ENCODE assay signal across 9 mouse cellular contexts in genomic region chr11:58939088-58939439, GRCm38 (mm10). TPM values are rescaled to one million over a fixed set of nuclear protein-coding genes. Genes with fewer than 3 reads are reported as not detected.
DNase-seq lines count a peak whose midpoint lies in the region; ATAC-seq and TF ChIP-seq lines count a peak whose summit lies in the region.
"Had no signal": no experiment of that assay in that cellular context is flagged by ENCODE, and none has a peak within 500 bp of the region (broad histone marks: within the 10 kb centered on the region; RNA-seq: fewer than 3 reads in every experiment).

No protein-coding gene starts in this region.

- TF ChIP-seq POLR2A in liver, adult 2 months (IDR thresholded peaks at IDR 0.05; ENCODE audit: extremely low read depth, insufficient read depth, low read length) = no peak

- intact Hi-C loops in gastrocnemius, postnatal 36 days (cut with DNase I) = no loop called here

- H3K4me2 ChIP-seq in embryonic facial prominence, embryonic 15.5 days (replicated peaks) = peak overlapping the region; percentile 86
- H3K4me2 ChIP-seq in intestine, postnatal 0 days (replicated peaks; ENCODE audit: low read depth) = peak overlapping the region; percentile 98
- H3K4me2 ChIP-seq in neural tube, embryonic 14.5 days (ENCODE audit: low read depth, low read length) = peak overlapping the region; percentile 89

- no peaks in the 10 kb centered on the region for H3K27me3 ChIP-seq in liver, adult 2 months (ENCODE audit: control insufficient read depth, insufficient read depth, low read length)
- no peaks in the 10 kb centered on the region for H3K27me3 ChIP-seq in embryonic facial prominence, embryonic 15.5 days
- no peaks in the 10 kb centered on the region for H3K27me3 ChIP-seq in intestine, postnatal 0 days (replicated peaks; ENCODE audit: control insufficient read depth, insufficient read depth, low read length)
- H3K27me3 ChIP-seq in neural tube, embryonic 14.5 days (ENCODE audit: control insufficient read depth, insufficient read depth, low read length) = no peaks in the 10 kb centered on the region; the same call in 1 of the 2 replicates

- 22% methylated on average over 6 of the region's 6 CpGs for WGBS in liver, adult 2 months
- WGBS in embryonic facial prominence, embryonic 15.5 days = 15% methylated on average over 6 of the region's 6 CpGs
- 8% methylated on average over 6 of the region's 6 CpGs for WGBS in intestine, postnatal 0 days
- 13% methylated on average over 6 of the region's 6 CpGs for WGBS in neural tube, embryonic 14.5 days

- no peak for TF ChIP-seq CTCF in liver, adult 2 months (IDR thresholded peaks at IDR 0.05; ENCODE audit: low read depth, low read length)
- peak; percentile 19; the same call in 1 of the 2 replicates for TF ChIP-seq CTCF in intestine, postnatal 0 days (IDR thresholded peaks at IDR 0.05; ENCODE audit: low read depth)

- DNase-seq in liver, adult 2 months (ENCODE audit: extremely low read depth, low read depth, low spot score) = no peak
- no peak for DNase-seq in liver
- no peak for DNase-seq in retina, embryonic 14.5 days (ENCODE audit: low spot score)
- no peak for DNase-seq in layer of hippocampus, postnatal 10 days (ENCODE audit: low spot score in 2 of 2)
- DNase-seq in gastrocnemius, postnatal 36 days = no peak

- H3K4me3 ChIP-seq in liver, adult 2 months (ENCODE audit: insufficient read depth, low read depth, low read length) = no peak overlapping the region
- peak overlapping the region; percentile 95 for H3K4me3 ChIP-seq in embryonic facial prominence, embryonic 15.5 days (replicated peaks)
- H3K4me3 ChIP-seq in intestine, postnatal 0 days (ENCODE audit: low read depth, low read length) = peak overlapping the region; percentile 84
- peak overlapping the region; percentile 96 for H3K4me3 ChIP-seq in neural tube, embryonic 14.5 days (ENCODE audit: low read depth, low read length)

- 0 out of 2 replicates have a peak overlapping the region, but pooled peaks have one; percentile 1 for H3K27ac ChIP-seq in liver, adult 2 months (replicated peaks; ENCODE audit: insufficient read depth, low read depth, low read length)
- peak overlapping the region; percentile 80 for H3K27ac ChIP-seq in embryonic facial prominence, embryonic 15.5 days (replicated peaks)
- H3K27ac ChIP-seq in intestine, postnatal 0 days (ENCODE audit: low read depth, low read length) = peak overlapping the region; percentile 91; the same call in 1 of the 2 replicates
- peak overlapping the region; percentile 94 for H3K27ac ChIP-seq in neural tube, embryonic 14.5 days (ENCODE audit: low read depth, low read length)

- peaks cover 10% of the 10 kb centered on the region for H3K4me1 ChIP-seq in liver, adult 2 months (ENCODE audit: control insufficient read depth, insufficient read depth, low read length)
- H3K4me1 ChIP-seq in embryonic facial prominence, embryonic 15.5 days = peaks cover 25% of the 10 kb centered on the region
- H3K4me1 ChIP-seq in intestine, postnatal 0 days (replicated peaks; ENCODE audit: control insufficient read depth, insufficient read depth, low read length) = no peaks in the 10 kb centered on the region
- peaks cover 29% of the 10 kb centered on the region for H3K4me1 ChIP-seq in neural tube, embryonic 14.5 days (ENCODE audit: control insufficient read depth, insufficient read depth, low read length)

- no peaks in the 10 kb centered on the region for H3K9me3 ChIP-seq in embryonic facial prominence, embryonic 15.5 days (replicated peaks)
- no peaks in the 10 kb centered on the region for H3K9me3 ChIP-seq in intestine, postnatal 0 days (ENCODE audit: control insufficient read depth)
- H3K9me3 ChIP-seq in neural tube, embryonic 14.5 days (ENCODE audit: control insufficient read depth, low read length) = no peaks in the 10 kb centered on the region

- no peaks in the 10 kb centered on the region; the same call in 1 of the 2 replicates for H3K79me2 ChIP-seq in liver, adult 2 months (ENCODE audit: control insufficient read depth, insufficient read depth, low read length)

- no peak overlapping the region for H3K9ac ChIP-seq in liver, adult 2 months (ENCODE audit: low read depth, low read length)
- 0 out of 2 replicates have a peak overlapping the region, but pooled peaks have one; percentile 19 for H3K9ac ChIP-seq in embryonic facial prominence, embryonic 15.5 days
- H3K9ac ChIP-seq in intestine, postnatal 0 days (ENCODE audit: low read depth, low read length) = no peak overlapping the region
- peak overlapping the region; percentile 93 for H3K9ac ChIP-seq in neural tube, embryonic 14.5 days (replicated peaks; ENCODE audit: low read depth, low read length)

- H3K36me3 ChIP-seq in liver, adult 2 months (ENCODE audit: control insufficient read depth, insufficient read depth, low read length) = peaks cover 14% of the 10 kb centered on the region
- peaks cover 24% of the 10 kb centered on the region for H3K36me3 ChIP-seq in embryonic facial prominence, embryonic 15.5 days
- H3K36me3 ChIP-seq in intestine, postnatal 0 days (ENCODE audit: control insufficient read depth, insufficient read depth) = peaks cover 19% of the 10 kb centered on the region; the same call in 1 of the 2 replicates
- H3K36me3 ChIP-seq in neural tube, embryonic 14.5 days (ENCODE audit: control insufficient read depth, insufficient read depth, low read length) = peaks cover 10% of the 10 kb centered on the region; the same call in 1 of the 2 replicates

- no peak for ATAC-seq in embryonic facial prominence, embryonic 15.5 days (ENCODE audit: insufficient number of reproducible peaks, low FRiP score, low TSS enrichment, low read depth)
- ATAC-seq in intestine, postnatal 0 days = no peak
- ATAC-seq in neural tube, embryonic 14.5 days (ENCODE audit: low read depth) = peak; percentile 46

RNA-seq across cellular contexts. Expression of gene Rnf187, which starts 0.3 kb away (rescaled TPM):
- 63.7 and 78.6 TPM in 2 replicates for total RNA-seq in liver, adult 2 months (2014; rRNA removed)
- 122 and 134 TPM in 2 replicates for polyA plus RNA-seq in liver, adult 2 months (2012; rRNA removed)
- 243 and 249 TPM in 2 replicates for polyA plus RNA-seq in embryonic facial prominence, embryonic 15.5 days (2015; fragmentation: Nextera tagmentation; extraction: Ambion mirVana)
- polyA plus RNA-seq in intestine, postnatal 0 days (2015; fragmentation: Nextera tagmentation; extraction: Ambion mirVana) = 113 and 117 TPM in 2 replicates
- 661 and 689 TPM in 2 replicates for polyA plus RNA-seq in neural tube, embryonic 14.5 days (2014; fragmentation: Nextera tagmentation; extraction: Ambion mirVana)
- 100 to 1,000 TPM; 453 to 458 TPM for total RNA-seq in layer of hippocampus, postnatal 10 days (2021)
- 10 to 100 TPM; 86.9 to 96.5 TPM for total RNA-seq in gastrocnemius, postnatal 36 days (2021)

RNA-seq across cellular contexts. Expression of gene Hist3h2ba, which starts 9.7 kb away (rescaled TPM):
- 0.37 and 1.1 TPM in 2 replicates for total RNA-seq in liver, adult 2 months (2014; rRNA removed)
- polyA plus RNA-seq in liver, adult 2 months (2012; rRNA removed) = not detected in 2 replicates
- 43.6 and 55.8 TPM in 2 replicates for polyA plus RNA-seq in embryonic facial prominence, embryonic 15.5 days (2015; fragmentation: Nextera tagmentation; extraction: Ambion mirVana)
- 6.9 and 7.8 TPM in 2 replicates for polyA plus RNA-seq in intestine, postnatal 0 days (2015; fragmentation: Nextera tagmentation; extraction: Ambion mirVana)
- polyA plus RNA-seq in neural tube, embryonic 14.5 days (2014; fragmentation: Nextera tagmentation; extraction: Ambion mirVana) = 115 and 117 TPM in 2 replicates
- total RNA-seq in layer of hippocampus, postnatal 10 days (2021) = 100 to 1,000 TPM; 146 to 155 TPM
- total RNA-seq in gastrocnemius, postnatal 36 days (2021) = 1 to 10 TPM; 1.1 to 1.5 TPM

RNA-seq across cellular contexts. Expression of gene Hist3h2a, which starts 15.4 kb away (rescaled TPM):
- total RNA-seq in liver, adult 2 months (2014; rRNA removed) = 7.8 and 8.1 TPM in 2 replicates
- polyA plus RNA-seq in liver, adult 2 months (2012; rRNA removed) = 2.0 and 2.7 TPM in 2 replicates
- polyA plus RNA-seq in embryonic facial prominence, embryonic 15.5 days (2015; fragmentation: Nextera tagmentation; extraction: Ambion mirVana) = 37.0 and 38.3 TPM in 2 replicates
- polyA plus RNA-seq in intestine, postnatal 0 days (2015; fragmentation: Nextera tagmentation; extraction: Ambion mirVana) = 15.8 and 16.7 TPM in 2 replicates
- polyA plus RNA-seq in neural tube, embryonic 14.5 days (2014; fragmentation: Nextera tagmentation; extraction: Ambion mirVana) = 80.7 and 98.2 TPM in 2 replicates
- total RNA-seq in layer of hippocampus, postnatal 10 days (2021) = 10 to 100 TPM; 59.3 to 61.6 TPM
- 10 to 100 TPM in 1 of 2 experiments, 1 to 10 TPM in 1; 9.5 to 10.5 TPM for total RNA-seq in gastrocnemius, postnatal 36 days (2021)

RNA-seq across cellular contexts. Expression of gene Trim17, which starts 15.4 kb away (rescaled TPM):
- under 0.01 TPM in 1 of 2 replicates, not detected in the other for total RNA-seq in liver, adult 2 months (2014; rRNA removed)
- polyA plus RNA-seq in liver, adult 2 months (2012; rRNA removed) = 0.04 TPM in 2 replicates
- polyA plus RNA-seq in embryonic facial prominence, embryonic 15.5 days (2015; fragmentation: Nextera tagmentation; extraction: Ambion mirVana) = 0.42 and 0.59 TPM in 2 replicates
- 0.08 and 0.12 TPM in 2 replicates for polyA plus RNA-seq in intestine, postnatal 0 days (2015; fragmentation: Nextera tagmentation; extraction: Ambion mirVana)
- polyA plus RNA-seq in neural tube, embryonic 14.5 days (2014; fragmentation: Nextera tagmentation; extraction: Ambion mirVana) = 0.80 and 1.5 TPM in 2 replicates
- total RNA-seq in layer of hippocampus, postnatal 10 days (2021) = 1 to 10 TPM; 2.9 to 3.7 TPM
- under 1 TPM; 0.13 to 0.17 TPM for total RNA-seq in gastrocnemius, postnatal 36 days (2021)
- total RNA-seq: hematopoietic stem cell, adult 5-6 weeks had no signal

RNA-seq across cellular contexts. Expression of gene Btnl10, which starts 21.4 kb away (rescaled TPM):
- total RNA-seq in liver, adult 2 months (2014; rRNA removed) = not detected in 2 replicates
- not detected in 2 replicates for polyA plus RNA-seq in liver, adult 2 months (2012; rRNA removed)
- not detected in 2 replicates for polyA plus RNA-seq in embryonic facial prominence, embryonic 15.5 days (2015; fragmentation: Nextera tagmentation; extraction: Ambion mirVana)
- polyA plus RNA-seq in intestine, postnatal 0 days (2015; fragmentation: Nextera tagmentation; extraction: Ambion mirVana) = not detected in 2 replicates
- polyA plus RNA-seq in neural tube, embryonic 14.5 days (2014; fragmentation: Nextera tagmentation; extraction: Ambion mirVana) = not detected in 2 replicates
- under 1 TPM in 1 of 2 experiments, not detected in 1; 0.22 TPM for total RNA-seq in layer of hippocampus, postnatal 10 days (2021)
- not detected for total RNA-seq in gastrocnemius, postnatal 36 days (2021)

Comparison
In these comparisons a context has a peak if more than half of its experiments do, and no peak if none do; other contexts are left out.
1. H3K27ac ChIP-seq: peak in every context shown above with its lines; median percentile 94 in neural tube, embryonic 14.5 days; 91 in intestine, postnatal 0 days; 80 in embryonic facial prominence, embryonic 15.5 days; 1 in liver, adult 2 months.
2. H3K9ac ChIP-seq: peak in embryonic facial prominence, embryonic 15.5 days (single experiment) and neural tube, embryonic 14.5 days (single experiment); none in liver, adult 2 months (single experiment) and intestine, postnatal 0 days (single experiment).
3. Peak in every context shown above with its lines, with median percentiles within 50 percentile points of each other: H3K4me2 ChIP-seq.